Mouse (Mus musculus): ENCODE measurements around the gene Gm8897.
"Not testable (repeated sequence)": the region's sequence is repeated elsewhere in the genome, so short reads cannot be mapped to it uniquely, and the experiment has no call there.

The Gm8897 gene

DNA sequence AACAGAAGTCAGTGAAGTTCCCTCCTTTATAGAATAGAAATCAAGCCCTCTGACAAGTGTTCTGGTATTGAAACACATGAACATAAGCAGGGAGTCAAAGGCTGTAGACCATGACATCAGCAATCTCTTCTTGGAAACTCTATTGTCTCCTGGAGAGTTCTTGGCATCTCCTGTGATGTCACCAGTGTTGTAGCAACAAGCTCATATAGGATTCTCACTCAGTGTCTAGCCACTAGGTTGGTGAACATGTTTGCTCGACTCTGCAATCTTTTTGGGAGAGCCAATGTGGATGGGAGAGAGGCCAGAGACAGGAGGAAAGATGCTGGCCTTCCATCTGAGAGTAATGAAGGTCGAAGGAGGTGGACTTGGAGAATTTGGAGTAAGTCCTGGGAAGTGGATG is at the start of gene Gm8897:
Gm8897 (plus strand) TSS at position 301 of the 400 bp plus-strand sequence.
- not testable (repeated sequence) for DNase-seq (ENCODE audit: low spot score in 2 of 2)

DNA sequence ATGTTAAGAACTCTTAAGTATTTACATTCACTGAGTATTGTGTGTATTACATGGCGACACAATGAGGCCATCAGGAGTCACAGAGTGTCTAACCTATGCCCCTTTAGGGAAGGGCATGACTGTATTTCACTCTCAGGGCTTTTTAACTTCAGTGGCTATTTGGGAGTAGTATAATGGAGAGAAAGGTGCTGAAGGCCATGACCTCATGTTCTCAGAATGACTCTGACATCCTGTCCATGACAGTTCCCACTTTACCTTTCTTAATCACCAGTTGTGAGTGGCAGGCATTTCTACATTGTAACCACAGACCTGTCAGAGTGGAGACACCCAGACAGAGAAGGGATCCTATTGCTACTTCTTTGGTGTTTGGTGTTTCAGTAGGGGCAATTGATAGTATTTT is 473 bp downstream of the Gm8897 start:
- not testable (repeated sequence) for DNase-seq (ENCODE audit: low spot score in 2 of 2)
